Mouse (Mus musculus): Measurements from ENCODE around the gene Mterf1a.
"Not testable (repeated sequence)": the region's sequence is repeated elsewhere in the genome, so short reads cannot be mapped to it uniquely, and the experiment has no call there.

The Mterf1a gene

GRCm38 (mm10) chr5:3893459-3894293 lies at the start of gene Mterf1a:
Gene Mterf1a, minus strand, starts transcription at chr5:3893933.
- DNase-seq (ENCODE audit: low spot score): not testable (repeated sequence)

DNA sequence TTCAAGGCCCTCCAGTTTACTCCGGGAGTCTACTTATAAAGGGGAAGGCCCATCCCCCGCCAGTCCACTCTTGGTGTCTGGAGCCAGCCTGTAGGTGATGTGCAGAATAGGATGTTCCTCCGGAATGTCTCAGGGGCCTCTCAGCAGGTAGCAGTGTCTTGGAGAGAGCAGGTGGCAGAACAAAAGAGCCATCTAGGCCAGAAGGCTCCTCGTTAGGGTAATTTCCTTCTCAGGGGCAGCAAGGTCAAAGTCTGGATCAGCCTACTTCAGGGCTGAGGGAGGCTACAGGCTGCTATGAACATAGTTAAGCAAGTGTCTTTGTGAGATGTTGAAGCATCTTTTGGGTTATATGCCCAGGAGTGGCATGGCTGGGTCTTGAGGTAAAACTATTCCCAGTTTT lies 49.4 kb upstream of the Mterf1a start:
- DNase-seq (ENCODE audit: low spot score): not testable (repeated sequence)

DNA sequence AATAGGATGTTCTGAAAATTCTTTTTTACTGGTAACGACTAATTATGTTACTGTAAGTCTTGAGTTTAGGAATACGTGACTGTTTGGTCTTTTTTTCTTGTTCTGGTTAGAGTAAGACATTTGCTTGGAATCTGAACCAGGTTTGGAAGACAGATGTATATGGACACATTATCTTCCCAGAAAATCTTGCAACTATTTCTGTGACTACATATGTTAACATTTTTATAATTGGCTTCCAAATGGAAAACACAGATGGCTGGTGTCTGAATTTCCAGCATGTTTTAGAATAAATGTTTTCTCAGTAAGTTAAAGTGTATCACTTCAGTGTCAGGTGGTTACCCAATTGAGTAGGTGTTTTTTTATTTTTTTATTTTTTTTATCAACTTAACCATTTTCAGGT lies 47.5 kb upstream of the Mterf1a start:
- no peak for DNase-seq (ENCODE audit: low spot score)

DNA sequence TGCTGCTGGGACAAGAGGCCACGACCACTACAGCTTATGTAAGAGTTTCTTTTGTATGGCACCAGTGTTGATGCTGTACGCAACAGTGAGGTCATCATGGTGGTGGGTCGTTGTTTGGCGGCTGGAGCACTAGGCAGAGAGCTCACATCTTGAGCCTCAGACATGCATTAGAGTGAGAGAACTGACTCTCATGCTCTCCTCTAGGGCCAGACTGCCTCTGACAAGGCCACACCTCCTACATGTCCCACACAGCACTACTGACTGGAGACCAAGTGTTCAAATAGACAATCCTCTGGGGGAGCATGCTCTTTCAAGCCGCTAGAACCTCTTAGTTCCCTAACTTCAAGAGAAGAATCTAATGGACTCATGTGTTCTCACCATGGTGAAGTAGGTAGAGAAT lies 45.6 kb upstream of the Mterf1a start:
- DNase-seq (ENCODE audit: low spot score): no peak

DNA sequence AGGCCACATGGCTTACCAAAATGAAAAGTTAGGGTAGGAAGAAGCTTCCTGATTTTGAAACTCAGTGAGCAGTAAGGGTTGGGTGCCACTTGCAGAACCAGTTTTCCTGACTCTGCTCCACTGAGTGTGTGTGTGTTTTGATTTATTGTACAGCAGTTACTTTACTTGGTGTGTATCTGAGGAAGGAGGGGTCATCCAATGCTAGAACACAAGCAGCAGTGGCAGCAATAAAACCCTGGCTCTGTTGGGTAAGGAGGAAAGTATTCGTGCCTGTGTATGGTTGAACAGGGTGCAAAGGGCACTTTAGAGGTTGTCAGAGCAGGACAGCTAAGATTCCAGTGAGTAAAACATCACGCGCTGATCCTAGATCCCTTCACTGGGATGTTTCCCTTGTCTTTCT lies 45.2 kb upstream of the Mterf1a start:
- DNase-seq (ENCODE audit: low spot score): no peak

GRCm38 (mm10) chr5:3935778-3936554 lies 42.2 kb upstream of the Mterf1a start:
- no peak for DNase-seq (ENCODE audit: low spot score)

GRCm38 (mm10) chr5:3935266-3935665 lies 41.5 kb upstream of the Mterf1a start:
- DNase-seq (ENCODE audit: low spot score): no peak

DNA sequence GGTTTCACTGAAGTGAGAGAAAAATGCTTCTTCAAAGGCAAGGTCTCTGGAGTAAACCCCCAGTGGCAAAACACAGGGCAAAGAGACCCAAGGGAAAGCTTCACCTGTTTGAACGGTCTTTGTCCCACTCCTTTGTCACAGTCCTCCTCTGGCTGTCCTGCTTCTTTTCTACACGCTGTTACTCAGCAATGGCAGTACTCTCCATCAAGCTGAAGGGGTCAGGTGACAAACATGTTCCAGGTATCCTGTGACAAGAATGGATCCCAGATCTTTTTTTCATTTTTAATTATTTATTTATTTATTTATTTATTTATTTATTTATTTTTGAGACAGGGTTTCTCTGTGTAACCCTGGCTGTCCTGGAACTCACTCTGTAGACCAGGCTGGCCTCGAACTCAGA lies 39.8 kb upstream of the Mterf1a start:
- no peak for DNase-seq (ENCODE audit: low spot score)

DNA sequence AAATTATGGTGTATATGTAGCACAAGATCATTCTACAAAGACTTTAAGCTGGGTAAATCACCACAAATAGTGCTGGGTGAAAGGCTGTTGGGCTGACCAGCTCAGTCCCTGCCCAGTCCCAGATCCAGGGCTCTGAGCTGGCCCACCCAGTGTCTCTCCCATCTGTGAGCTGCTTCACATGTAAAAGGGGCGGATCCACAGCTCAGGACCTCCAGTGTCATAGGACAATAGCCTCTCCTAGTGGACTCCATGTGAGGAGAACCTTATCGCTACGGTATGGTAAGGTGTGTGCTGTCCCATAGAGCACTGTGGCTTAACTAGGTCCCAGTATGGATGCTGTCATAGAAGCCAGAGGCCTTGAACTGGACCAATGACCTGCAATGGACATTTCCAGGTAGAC lies 37.9 kb upstream of the Mterf1a start:
- DNase-seq (ENCODE audit: low spot score): no peak

- no peak for DNase-seq (ENCODE audit: low spot score)
Observed at GRCm38 (mm10) chr5:3930760-3931159, 37.0 kb upstream of the Mterf1a start.

- peak; percentile 62 for DNase-seq (ENCODE audit: low spot score)
Observed at GRCm38 (mm10) chr5:3928690-3929046, 34.9 kb upstream of the Mterf1a start.

- peak; percentile 72 for DNase-seq (ENCODE audit: low spot score)
Observed at GRCm38 (mm10) chr5:3927801-3928689, 34.3 kb upstream of the Mterf1a start, which contains the start of gene Akap9. Gene Akap9, plus strand, starts transcription at chr5:3928054.

GRCm38 (mm10) chr5:3926666-3927065 lies 32.9 kb upstream of the Mterf1a start:
- DNase-seq (ENCODE audit: low spot score): no peak

DNA sequence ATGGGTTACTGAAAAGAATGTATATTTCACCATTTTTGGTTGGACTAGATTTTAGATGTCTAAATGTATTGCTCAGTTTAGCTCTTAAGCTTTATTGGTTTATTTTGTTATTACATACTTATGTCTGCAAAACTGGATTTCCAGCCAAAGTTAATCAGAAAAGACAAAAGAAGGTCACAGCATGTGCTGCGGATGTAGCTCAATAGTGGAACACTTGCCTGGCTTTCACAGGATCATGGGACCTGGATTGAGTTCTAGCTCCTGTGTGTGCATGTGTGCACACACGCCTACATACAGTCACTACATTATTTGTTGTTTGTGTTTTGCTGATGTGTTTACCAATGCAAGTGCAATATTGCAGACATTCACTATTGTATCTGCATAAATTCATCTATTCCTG lies 28.6 kb upstream of the Mterf1a start:
- DNase-seq (ENCODE audit: low spot score): no peak

DNA sequence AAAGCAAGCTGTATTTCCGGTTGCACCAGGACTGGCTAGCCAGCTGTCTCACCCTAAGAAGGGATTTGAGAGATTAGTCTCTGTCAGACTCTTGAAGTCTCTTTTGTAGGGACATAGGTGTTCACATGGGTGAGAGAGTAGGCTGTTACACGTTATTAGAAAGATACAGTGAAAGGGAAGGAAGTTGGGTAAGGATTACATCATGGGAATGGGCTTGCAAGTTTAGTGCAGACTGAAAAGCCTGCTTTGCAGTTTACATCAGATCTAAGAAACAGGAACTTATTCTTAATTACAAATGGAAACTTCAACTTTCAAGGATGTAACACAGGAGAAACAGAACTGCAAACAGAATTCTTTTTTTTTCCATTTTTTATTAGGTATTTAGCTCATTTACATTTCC lies 11.7 kb upstream of the Mterf1a start:
- DNase-seq (ENCODE audit: low spot score): no peak

GRCm38 (mm10) chr5:3894294-3894619 lies 524 bp upstream of the Mterf1a start:
- not testable (repeated sequence) for DNase-seq (ENCODE audit: low spot score)

DNA sequence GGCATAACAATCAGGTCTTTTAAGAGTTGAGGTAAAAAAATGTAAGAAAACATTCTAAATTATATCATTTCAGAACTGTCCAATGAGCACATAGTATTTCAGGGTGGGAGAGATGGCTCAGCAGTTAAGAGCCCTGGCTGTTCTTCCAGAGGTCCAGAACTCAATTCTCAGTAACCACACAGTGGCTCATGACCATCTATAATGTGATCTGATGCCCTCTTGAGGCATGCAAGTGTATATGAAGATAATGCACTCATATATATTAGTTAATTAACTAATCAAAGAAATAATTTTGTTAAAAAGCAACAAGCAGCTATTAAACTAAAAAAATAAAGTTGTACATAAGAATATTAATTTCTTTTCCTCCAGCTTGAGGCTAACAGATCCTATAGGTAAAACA lies 4.5 kb downstream of the Mterf1a start:
- no peak for DNase-seq (ENCODE audit: low spot score)

- not testable (repeated sequence) for DNase-seq (ENCODE audit: low spot score)
Observed at GRCm38 (mm10) chr5:3886862-3887261, 6.9 kb downstream of the Mterf1a start.

- DNase-seq (ENCODE audit: low spot score): no peak
Observed at GRCm38 (mm10) chr5:3873485-3873884, 20.2 kb downstream of the Mterf1a start.

DNA sequence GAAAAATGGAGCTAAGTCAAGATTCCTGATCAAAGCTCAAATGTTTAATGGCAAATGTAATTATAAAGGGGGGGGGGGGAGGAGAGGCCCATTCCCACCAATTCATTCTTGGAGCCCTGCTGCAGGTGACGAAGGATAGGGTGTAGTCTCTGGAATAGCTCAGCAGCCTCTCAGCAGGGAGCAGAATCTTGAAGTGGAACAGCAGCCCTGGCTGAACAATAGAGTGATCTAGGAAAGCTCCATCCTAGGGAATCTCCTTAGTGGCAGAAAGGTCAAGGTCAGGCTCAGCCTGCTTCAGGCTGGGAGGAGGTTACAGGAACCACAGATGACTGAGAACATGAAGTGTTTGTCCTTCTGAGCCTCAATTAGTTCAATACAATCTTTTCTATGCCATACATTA lies 21.4 kb downstream of the Mterf1a start:
- no peak for DNase-seq (ENCODE audit: low spot score)

GRCm38 (mm10) chr5:3870161-3870560 lies 23.6 kb downstream of the Mterf1a start:
- no peak for DNase-seq (ENCODE audit: low spot score)

DNA sequence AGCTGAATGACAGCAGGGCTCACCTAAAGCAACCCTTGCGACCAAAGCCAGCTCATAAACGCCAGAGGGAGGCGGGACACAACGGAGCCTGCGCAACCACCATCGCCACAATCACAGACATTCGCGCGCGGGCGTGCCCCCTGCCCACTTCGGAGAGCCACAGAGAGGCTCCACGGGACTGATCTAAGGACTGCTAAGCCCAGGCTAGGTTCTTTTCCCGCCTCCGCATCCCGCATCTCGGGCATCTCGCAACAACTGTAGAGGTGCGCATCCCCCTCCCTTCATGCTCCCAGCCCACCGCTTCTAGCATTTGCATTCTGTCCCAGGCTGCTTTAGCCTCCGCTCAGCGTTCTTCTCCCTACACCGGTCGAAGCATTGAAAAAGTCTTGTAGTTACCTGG lies 48.7 kb downstream of the Mterf1a start, which contains the start of gene Lrrd1:
Lrrd1 (plus strand) TSS at position 148 of the 400 bp plus-strand sequence.
- peak; percentile 36 for DNase-seq (ENCODE audit: low spot score)

Data from embryo, embryonic 10 days (tissue).